Mouse (Mus musculus) erythroblast, embryonic 14.5 days (primary cell): Measurements from ENCODE around the gene Hes7.

Experiments
- GATA1 ChIP-seq: IDR thresholded peaks from 2 replicates; pipeline ENCODE4 v1.6.1; 2012; ENCODE audit warnings: low read length, inconsistent platforms, mixed read lengths
- TAL1 ChIP-seq: IDR thresholded peaks from 3 replicates; pipeline ENCODE4 v1.6.1; 2012; ENCODE audit warnings: low read length, inconsistent platforms, mixed read lengths

GRCm38 (mm10) chr11:69106299-69106698 is 13.9 kb upstream of the Hes7 start:
- no peak for TF ChIP-seq TAL1
- no peak for TF ChIP-seq GATA1
